Mouse (Mus musculus) limb, embryonic 13.5 days (tissue): ENCODE results near the gene Cdc73. TPM values are rescaled to one million over a fixed set of nuclear protein-coding genes. Genes with fewer than 3 reads are reported as not detected.

ENCODE experiments used
- ATAC-seq: fragments of 200-750 bp; cut with Nextera tagmentation; 2 replicates; pipeline ENCODE4 v1.8.0; 2017; ENCODE audit warnings: low read depth, moderate number of reproducible peaks, moderate TSS enrichment; ENCODE audit not compliant: low FRiP score
- H3K27ac ChIP-seq: fragments of 300-500 bp; sonication (generic); 2 replicates; pipeline ENCODE4 v1.5.1; 2015; ENCODE audit warnings: inconsistent platforms, mild to moderate bottlenecking, moderate library complexity
- H3K27me3 ChIP-seq: fragments of 300-500 bp; sonication (generic); 2 replicates; pipeline ENCODE4 v1.6.1; 2015; ENCODE audit warnings: mild to moderate bottlenecking, inconsistent platforms
- H3K36me3 ChIP-seq: fragments of 300-500 bp; sonication (generic); 2 replicates; pipeline ENCODE4 v1.6.1; 2015; ENCODE audit warnings: inconsistent platforms, mild to moderate bottlenecking, moderate library complexity
- H3K4me1 ChIP-seq: fragments of 300-500 bp; sonication (generic); 2 replicates; pipeline ENCODE4 v1.6.1; 2015; ENCODE audit warnings: inconsistent platforms
- H3K4me2 ChIP-seq: fragments of 300-500 bp; sonication (generic); replicated peaks from 2 replicates; pipeline ENCODE4 v1.6.1; 2015; ENCODE audit warnings: inconsistent platforms, mild to moderate bottlenecking, moderate library complexity
- H3K4me3 ChIP-seq: fragments of 300-500 bp; sonication (generic); 2 replicates; pipeline ENCODE4 v1.5.1; 2015; ENCODE audit warnings: moderate library complexity, mild to moderate bottlenecking, inconsistent platforms
- H3K9ac ChIP-seq: fragments of 300-500 bp; sonication (generic); 2 replicates; pipeline ENCODE4 v1.6.1; 2015; ENCODE audit warnings: mild to moderate bottlenecking, inconsistent platforms
- H3K9me3 ChIP-seq: fragments of 300-500 bp; sonication (generic); 2 replicates; pipeline ENCODE4 v1.6.1; 2016; ENCODE audit warnings: inconsistent platforms
- WGBS: fragments of 180-500 bp; shearing (Covaris S2); methylation state at CpG from one replicate; pipeline ENCODE4 v1.1.7; 2015; 5-methylcytosine and 5-hydroxymethylcytosine counted together
- polyA plus RNA-seq: library from polyadenylated mRNA; unstranded; fragments of >200 nt; fragmentation: Nextera tagmentation; extraction: Ambion mirVana; gene quantifications from 2 replicates; pipeline ENCODE4 v1.2.1, GENCODE M21; 2015

Gene Cdc73
- polyA plus RNA-seq, 1 experiment from 2014 or later: 27.3 TPM

DNA sequence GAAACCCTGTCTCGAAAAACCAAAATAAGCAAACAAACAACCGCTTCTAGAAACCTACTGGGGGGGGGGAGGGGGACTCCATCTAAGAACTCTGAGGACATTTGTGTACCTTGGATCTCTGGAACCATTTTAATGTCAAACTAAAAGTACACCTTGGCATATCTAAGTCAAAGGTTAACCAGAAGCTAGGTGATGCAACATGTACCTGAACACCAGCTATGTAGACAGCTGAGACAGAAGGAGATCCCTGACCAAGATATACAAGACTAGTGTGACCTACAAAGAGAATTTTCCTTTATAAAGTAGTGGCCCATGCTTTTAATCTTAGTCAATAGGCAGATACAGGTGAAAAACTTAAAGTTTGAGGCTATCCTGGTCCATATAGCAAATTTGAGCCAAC, 39.5 kb downstream of the Cdc73 start:
- H3K4me3 ChIP-seq: no peak overlapping the region
- WGBS: 94% methylated on average over 2 of the region's 2 CpGs
- H3K36me3 ChIP-seq: peaks cover 37% of the 10 kb centered on the region
- H3K4me2 ChIP-seq: no peak overlapping the region
- H3K27ac ChIP-seq: no peak overlapping the region
- no peaks in the 10 kb centered on the region for H3K4me1 ChIP-seq
- no peak overlapping the region for H3K9ac ChIP-seq
- ATAC-seq: no peak
- no peaks in the 10 kb centered on the region for H3K27me3 ChIP-seq
- no peaks in the 10 kb centered on the region for H3K9me3 ChIP-seq

DNA sequence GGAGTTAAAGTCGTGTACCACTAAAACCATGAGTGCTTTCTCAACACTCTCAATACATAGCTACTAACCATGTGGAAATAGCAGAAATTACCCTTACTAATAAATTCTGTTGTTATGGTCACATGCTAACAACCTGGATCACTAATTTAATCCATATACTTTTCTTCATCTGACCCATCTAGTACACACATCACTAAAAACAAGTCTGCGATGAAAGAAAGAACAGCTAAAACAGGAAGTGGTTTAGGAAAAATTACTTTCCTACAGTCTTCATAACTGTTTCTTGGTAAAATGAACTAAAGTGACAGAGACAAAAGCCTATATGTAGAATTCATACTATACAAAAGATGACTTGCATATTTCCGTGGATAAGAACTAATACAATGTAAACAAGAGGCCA, 49.0 kb downstream of the Cdc73 start:
- H3K4me1 ChIP-seq: no peaks in the 10 kb centered on the region
- ATAC-seq: no peak
- 87% methylated on average over 3 of the region's 3 CpGs for WGBS
- no peak overlapping the region for H3K27ac ChIP-seq
- no peaks in the 10 kb centered on the region for H3K27me3 ChIP-seq
- H3K9me3 ChIP-seq: no peaks in the 10 kb centered on the region
- no peak overlapping the region for H3K9ac ChIP-seq
- H3K36me3 ChIP-seq: peaks cover 13% of the 10 kb centered on the region; the same call in 1 of the 2 replicates
- H3K4me3 ChIP-seq: no peak overlapping the region
- no peak overlapping the region for H3K4me2 ChIP-seq

DNA sequence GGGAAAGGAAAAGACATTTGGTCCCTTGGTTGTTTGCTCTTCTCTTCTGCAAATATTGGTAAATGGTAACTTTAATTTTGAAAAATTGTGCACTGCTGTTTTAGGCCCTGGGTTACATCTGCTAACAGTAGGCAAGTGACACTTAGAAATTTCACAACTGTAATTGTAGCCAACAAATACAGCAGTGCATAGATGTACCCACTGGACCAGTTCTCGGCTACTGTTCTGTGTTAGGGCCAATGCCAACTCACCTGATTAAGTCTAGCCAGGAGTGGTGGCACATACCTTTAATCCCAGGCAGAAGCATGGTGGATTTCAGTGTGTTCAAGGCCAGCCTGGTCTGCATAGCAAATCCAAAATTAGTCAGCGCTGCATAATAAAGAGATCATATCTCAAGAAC, 52.4 kb downstream of the Cdc73 start:
- no peak overlapping the region for H3K27ac ChIP-seq
- no peaks in the 10 kb centered on the region for H3K4me1 ChIP-seq
- WGBS: 94% methylated on average over 2 of the region's 2 CpGs
- no peak for ATAC-seq
- H3K36me3 ChIP-seq: peaks cover 13% of the 10 kb centered on the region; the same call in 1 of the 2 replicates
- no peaks in the 10 kb centered on the region for H3K27me3 ChIP-seq
- no peak overlapping the region for H3K4me3 ChIP-seq
- no peaks in the 10 kb centered on the region for H3K9me3 ChIP-seq
- H3K9ac ChIP-seq: no peak overlapping the region
- no peak overlapping the region for H3K4me2 ChIP-seq

DNA sequence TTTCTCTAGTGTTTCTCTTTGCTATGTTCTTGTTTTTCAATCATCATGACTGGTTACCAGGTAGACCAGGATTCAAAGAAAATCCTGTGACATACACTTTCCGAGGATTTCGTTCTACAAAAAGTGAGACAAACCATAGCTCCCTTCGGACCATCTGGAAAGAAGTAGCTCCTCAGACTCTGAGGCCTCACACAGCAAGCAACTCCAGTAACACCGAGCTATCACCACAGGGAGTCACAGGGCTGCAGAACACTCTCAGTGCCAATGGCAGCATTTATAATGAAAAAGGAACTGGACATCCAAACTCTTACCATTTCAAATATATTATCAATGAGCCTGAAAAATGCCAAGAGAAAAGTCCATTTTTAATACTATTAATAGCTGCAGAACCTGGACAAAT, 56.5 kb downstream of the Cdc73 start:
- Histone ChIP-seq H3K36me3 (peaks cover 7% of the 10 kb centered on the region; the same call in 1 of the 2 replicates), H3K4me1 (peaks cover under 1% of the 10 kb centered on the region), H3K27me3 (no peaks in the 10 kb centered on the region), H3K4me3 (no peak overlapping the region), H3K9me3 (no peaks in the 10 kb centered on the region), H3K27ac (no peak overlapping the region), H3K4me2 (no peak overlapping the region), H3K9ac (no peak overlapping the region)
- ATAC-seq: no peak
- WGBS: 78% methylated on average over 4 of the region's 4 CpGs

DNA sequence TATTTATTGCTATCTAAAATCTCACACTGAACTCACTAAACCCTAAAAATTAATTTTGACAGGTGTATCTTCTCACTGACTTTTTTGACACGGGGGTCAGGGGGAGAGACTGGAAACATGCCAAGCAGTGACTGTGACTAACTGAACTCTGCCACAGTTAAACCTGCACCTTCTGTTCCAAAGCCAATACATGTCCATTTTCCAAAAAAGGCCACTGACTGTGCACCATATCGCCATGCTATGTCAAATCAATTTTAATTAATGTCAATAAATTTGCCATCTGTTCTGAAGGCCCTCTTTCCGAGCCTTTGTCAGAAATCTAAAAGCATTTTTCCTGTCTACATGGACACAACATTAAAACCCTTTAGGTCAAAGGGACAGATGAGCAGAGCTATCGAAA, 57.3 kb downstream of the Cdc73 start:
- ATAC-seq: no peak
- WGBS: 77% methylated on average over 4 of the region's 4 CpGs
- Histone ChIP-seq H3K27ac (no peak overlapping the region), H3K4me1 (peaks cover 8% of the 10 kb centered on the region), H3K36me3 (peaks cover 5% of the 10 kb centered on the region; the same call in 1 of the 2 replicates), H3K9me3 (no peaks in the 10 kb centered on the region), H3K27me3 (no peaks in the 10 kb centered on the region), H3K9ac (no peak overlapping the region), H3K4me2 (no peak overlapping the region), H3K4me3 (no peak overlapping the region)

DNA sequence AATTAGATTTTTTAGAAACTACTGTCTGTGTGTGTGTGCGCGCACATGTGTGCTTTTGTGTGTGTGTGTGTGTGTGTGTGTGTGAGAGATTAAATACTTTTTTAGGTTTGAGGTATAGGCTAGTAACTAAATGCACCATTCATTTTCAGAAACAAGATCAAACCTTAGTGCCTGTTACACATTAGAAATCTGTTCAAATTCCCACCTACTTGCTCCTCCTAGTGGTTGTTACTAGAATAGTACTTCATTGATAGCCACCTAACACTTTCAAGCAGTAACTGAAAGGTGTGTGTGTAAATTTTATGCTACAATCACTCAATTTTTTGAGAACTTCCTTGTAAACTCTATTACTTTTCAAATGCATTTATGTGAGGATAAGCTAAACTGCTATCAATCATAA, 58.5 kb downstream of the Cdc73 start:
- Histone ChIP-seq H3K27me3 (no peaks in the 10 kb centered on the region), H3K4me3 (no peak overlapping the region), H3K4me2 (no peak overlapping the region), H3K9me3 (no peaks in the 10 kb centered on the region), H3K36me3 (no peaks in the 10 kb centered on the region), H3K4me1 (peaks cover 12% of the 10 kb centered on the region), H3K9ac (no peak overlapping the region), H3K27ac (no peak overlapping the region)
- ATAC-seq: no peak
- 94% methylated on average over 2 of the region's 2 CpGs for WGBS

DNA sequence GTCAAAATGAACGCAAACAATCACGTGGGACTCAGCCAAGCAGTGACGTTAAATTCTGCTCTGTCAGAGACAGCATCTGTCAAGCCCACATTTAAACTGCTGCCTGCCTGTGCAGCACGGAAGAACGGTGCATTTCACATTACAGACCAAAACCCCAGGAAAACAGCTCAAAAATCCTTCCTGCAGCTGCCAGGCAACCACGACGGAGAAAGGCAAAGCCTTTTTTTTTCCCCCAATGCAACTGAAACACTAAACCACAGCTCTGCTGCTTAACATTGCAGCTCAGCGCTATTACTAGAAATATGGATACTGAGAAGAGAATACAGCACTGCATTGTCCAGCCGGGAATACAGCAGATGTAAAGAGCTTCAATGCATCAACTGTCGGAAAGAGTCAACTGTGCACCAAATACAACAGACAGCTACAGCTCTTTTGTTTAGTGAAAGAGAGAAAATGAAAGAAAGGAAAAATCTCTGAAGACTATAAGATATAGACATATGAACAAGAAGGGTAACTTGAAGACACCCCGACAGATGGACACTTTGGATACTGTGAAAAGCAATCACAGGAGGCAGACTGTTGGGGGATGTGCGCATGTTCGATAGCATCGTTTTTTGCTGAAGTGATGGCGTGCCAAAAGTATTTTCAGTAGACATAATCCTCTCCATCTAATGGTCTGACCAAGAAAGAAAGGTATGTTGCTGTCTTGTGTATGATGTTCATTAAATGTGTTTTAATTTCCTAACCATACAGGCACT, 61.9 kb downstream of the Cdc73 start, which contains the start of gene B3galt2:
Gene B3galt2, plus strand, starts transcription at position 15 of the 758 bp plus-strand sequence.
- WGBS: 43% methylated on average over 15 of the region's 15 CpGs
- H3K27ac ChIP-seq: peak within 1 kb of the TSS; percentile 52; the same call in 1 of the 2 replicates
- H3K9me3 ChIP-seq: no peaks in the 10 kb centered on the region
- no peaks in the 10 kb centered on the region for H3K27me3 ChIP-seq
- peak; percentile 82 for ATAC-seq
- H3K36me3 ChIP-seq: no peaks in the 10 kb centered on the region
- peaks cover 12% of the 10 kb centered on the region for H3K4me1 ChIP-seq
- peak within 1 kb of the TSS; percentile 36 for H3K4me3 ChIP-seq
- H3K4me2 ChIP-seq: peak within 1 kb of the TSS; percentile 59
- peak within 1 kb of the TSS; percentile 35; the same call in 1 of the 2 replicates for H3K9ac ChIP-seq

DNA sequence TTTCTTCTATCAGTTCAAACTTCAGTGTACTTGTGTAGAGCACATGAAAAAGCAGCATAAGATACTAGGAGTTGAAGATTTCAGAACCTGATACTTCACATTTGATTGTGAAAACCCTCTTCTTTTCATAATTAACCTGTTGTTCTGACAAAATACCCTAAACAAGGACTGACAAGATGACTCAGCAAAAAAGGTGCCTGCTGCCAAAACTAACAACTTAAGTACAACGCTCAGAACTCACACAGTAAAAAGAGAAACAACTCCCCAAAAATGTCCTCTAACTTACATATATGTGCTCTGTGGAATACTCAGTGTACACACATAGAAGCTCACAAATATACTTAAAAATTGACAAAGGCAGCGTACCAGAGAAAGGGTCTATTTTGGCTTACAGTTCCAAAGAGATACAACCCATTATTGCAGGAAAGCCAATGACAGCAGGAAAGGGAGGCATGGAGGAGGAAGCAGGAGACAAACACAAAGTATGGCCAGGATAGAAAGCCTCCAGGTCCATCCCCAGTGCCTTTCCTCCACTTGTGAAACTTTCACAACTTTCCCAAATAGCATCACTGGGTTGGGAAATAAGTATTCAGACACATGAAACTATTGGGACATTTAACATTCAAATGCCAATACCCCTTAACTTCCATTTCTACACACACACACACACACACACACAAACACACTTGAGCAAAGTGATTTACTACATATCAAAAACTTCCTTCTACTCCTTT, 69.7 kb downstream of the Cdc73 start:
- WGBS: 93% methylated on average over 2 of the region's 2 CpGs
- Histone ChIP-seq H3K27me3 (no peaks in the 10 kb centered on the region), H3K36me3 (no peaks in the 10 kb centered on the region)

DNA sequence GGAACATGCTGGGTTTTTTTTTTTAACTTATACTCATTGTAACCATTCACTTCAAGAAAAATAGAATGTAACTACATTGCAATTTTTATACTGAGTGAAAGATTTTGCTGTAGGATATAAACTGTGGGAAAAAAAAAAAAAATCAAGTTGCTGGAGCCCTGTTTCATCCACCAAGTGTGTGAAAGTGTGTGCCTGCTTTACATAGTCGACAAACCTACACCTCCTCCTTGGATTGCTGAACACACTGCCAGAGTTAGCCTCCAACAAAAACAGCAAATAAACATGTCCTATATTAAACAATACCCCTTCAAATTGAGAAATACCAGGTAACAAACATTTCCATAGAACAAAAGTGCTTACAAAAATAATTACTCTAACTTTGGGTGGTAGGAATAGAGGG, 70.3 kb downstream of the Cdc73 start:
- WGBS: 73% methylated on average over 1 of the region's 1 CpGs
- Histone ChIP-seq H3K9ac (no peak overlapping the region), H3K36me3 (no peaks in the 10 kb centered on the region), H3K27ac (no peak overlapping the region), H3K9me3 (no peaks in the 10 kb centered on the region), H3K27me3 (no peaks in the 10 kb centered on the region), H3K4me1 (no peaks in the 10 kb centered on the region), H3K4me3 (no peak overlapping the region), H3K4me2 (no peak overlapping the region)
- ATAC-seq: no peak

More for the DNA sequence above, 69.7 kb downstream of the Cdc73 start:
- H3K27ac ChIP-seq: no peak overlapping the region
- no peak overlapping the region for H3K4me2 ChIP-seq
- H3K4me1 ChIP-seq: no peaks in the 10 kb centered on the region
- no peaks in the 10 kb centered on the region for H3K9me3 ChIP-seq
- no peak for ATAC-seq
- H3K9ac ChIP-seq: no peak overlapping the region
- H3K4me3 ChIP-seq: no peak overlapping the region

DNA sequence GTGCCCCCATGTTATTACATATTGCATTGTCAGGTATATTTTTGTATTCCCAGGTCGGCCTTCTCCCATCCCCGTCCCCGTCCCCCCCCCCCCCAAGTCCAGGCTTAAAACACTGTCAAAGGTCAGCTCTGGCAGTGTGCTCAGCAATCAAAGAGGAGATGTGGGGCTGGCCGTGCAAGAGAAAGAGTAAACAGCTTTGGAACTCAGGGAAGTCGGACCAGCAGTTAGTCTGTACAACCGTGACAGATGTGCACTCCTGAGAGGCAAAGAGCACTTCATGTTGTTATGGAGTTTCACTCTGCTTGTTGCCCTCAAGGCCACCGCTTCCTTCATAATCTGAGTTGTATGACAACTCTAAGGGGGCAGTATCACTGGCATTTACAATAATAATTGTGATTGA, 71.4 kb downstream of the Cdc73 start:
- Histone ChIP-seq H3K36me3 (peaks cover 8% of the 10 kb centered on the region), H3K27ac (no peak overlapping the region), H3K4me1 (no peaks in the 10 kb centered on the region), H3K27me3 (no peaks in the 10 kb centered on the region), H3K4me2 (no peak overlapping the region), H3K9me3 (no peaks in the 10 kb centered on the region), H3K4me3 (no peak overlapping the region), H3K9ac (no peak overlapping the region)
- ATAC-seq: no peak
- 57% methylated on average over 7 of the region's 7 CpGs for WGBS

DNA sequence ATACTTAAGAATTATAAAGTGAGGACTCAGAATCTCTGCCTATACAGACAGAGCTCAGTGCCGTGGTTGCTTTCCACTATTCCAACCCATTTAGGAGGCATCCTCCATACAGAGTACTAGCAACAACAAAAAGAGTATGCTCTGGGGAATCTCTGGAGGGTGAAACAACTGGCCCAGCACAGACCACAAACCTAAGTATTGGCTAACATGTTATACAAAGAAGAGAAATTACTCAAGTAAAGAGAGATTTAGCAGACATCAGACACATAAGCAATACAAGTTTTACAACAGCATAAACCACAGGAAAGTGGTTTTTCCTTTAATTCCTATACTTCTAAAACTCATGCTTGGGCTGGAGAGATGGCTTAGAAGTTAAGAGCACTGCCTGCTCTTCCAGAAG, 80.1 kb downstream of the Cdc73 start:
- no peaks in the 10 kb centered on the region for H3K27me3 ChIP-seq
- H3K4me2 ChIP-seq: no peak overlapping the region
- ATAC-seq: no peak
- peaks cover 25% of the 10 kb centered on the region for H3K36me3 ChIP-seq
- H3K9ac ChIP-seq: no peak overlapping the region
- H3K9me3 ChIP-seq: no peaks in the 10 kb centered on the region
- 85% methylated on average over 1 of the region's 1 CpGs for WGBS
- H3K4me1 ChIP-seq: no peaks in the 10 kb centered on the region
- no peak overlapping the region for H3K27ac ChIP-seq
- no peak overlapping the region for H3K4me3 ChIP-seq

DNA sequence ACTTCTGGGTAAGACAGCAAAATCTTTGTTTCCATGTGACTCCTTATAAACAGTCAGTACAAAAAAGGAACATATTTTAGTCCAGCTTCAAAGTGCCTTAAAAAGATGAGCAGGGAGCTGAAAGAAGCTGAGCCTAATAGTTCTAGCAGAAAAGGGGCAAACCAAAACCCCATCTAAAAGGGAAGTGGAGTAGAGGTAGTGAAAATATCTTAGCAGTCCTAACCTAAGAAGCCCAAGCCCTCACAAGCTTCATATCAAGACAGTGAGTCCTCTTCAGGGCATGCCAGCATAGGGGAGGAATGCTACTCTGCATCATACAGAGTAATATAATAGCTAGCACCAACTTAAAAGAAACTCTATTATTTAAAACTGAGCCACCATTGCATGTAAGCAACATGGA, 80.8 kb downstream of the Cdc73 start:
- H3K9ac ChIP-seq: no peak overlapping the region
- ATAC-seq: no peak
- no peak overlapping the region for H3K4me3 ChIP-seq
- H3K4me2 ChIP-seq: no peak overlapping the region
- H3K27ac ChIP-seq: no peak overlapping the region
- H3K4me1 ChIP-seq: no peaks in the 10 kb centered on the region
- no peaks in the 10 kb centered on the region for H3K27me3 ChIP-seq
- H3K36me3 ChIP-seq: peaks cover 26% of the 10 kb centered on the region
- H3K9me3 ChIP-seq: no peaks in the 10 kb centered on the region
